Mouse (Mus musculus): Measurements from ENCODE around the gene Dbn1. TPM values are rescaled to one million over a fixed set of nuclear protein-coding genes. Genes with fewer than 3 reads are reported as not detected.
"Not testable (repeated sequence)": the region's sequence is repeated elsewhere in the genome, so short reads cannot be mapped to it uniquely, and the experiment has no call there.

Gene Dbn1
- polyA plus RNA-seq, 1 experiment from 2014 or later = 509 TPM

DNA sequence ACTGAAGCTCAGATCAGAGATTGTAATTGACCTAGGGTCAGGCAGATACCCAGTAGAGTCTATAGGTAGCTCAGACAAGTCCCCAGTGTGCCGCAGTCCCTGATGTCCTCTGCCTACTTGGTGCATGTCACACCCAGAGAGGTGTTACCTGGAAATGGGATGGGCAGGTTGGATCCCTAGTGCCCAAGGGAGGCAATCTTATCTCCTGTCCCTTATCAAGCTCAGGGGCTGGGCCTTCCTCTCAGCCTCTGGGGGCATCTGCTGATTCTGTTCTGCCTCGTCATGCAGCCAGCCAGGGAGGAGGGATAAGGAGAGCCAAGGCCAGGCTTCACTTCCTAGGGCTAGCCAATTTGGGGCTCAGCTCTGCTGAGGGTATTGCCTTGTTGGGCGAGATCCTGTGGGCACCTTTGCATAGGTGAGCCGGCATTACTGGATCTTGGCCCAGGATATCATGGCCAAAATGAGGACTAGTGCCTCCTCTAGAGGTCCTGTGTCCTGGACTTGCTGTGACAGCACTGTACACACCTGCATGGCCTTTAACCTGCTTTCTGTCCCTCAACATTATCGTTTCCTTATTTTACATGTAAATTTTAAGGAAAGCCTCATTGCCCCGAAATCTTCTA is 41.3 kb downstream of the Dbn1 start:
- Histone ChIP-seq H3K4me1 (ENCODE audit: control insufficient read depth, insufficient read depth, low read length) (peaks cover 13% of the 10 kb centered on the region), H3K9me3 (ENCODE audit: control insufficient read depth, low read length) (no peaks in the 10 kb centered on the region), H3K27me3 (ENCODE audit: control insufficient read depth, insufficient read depth, low read length) (no peaks in the 10 kb centered on the region), H3K9ac (replicated peaks; ENCODE audit: low read length) (peak overlapping the region; percentile 86; the same call in 1 of the 2 replicates), H3K36me3 (ENCODE audit: control insufficient read depth, insufficient read depth, low read length) (peaks cover 25% of the 10 kb centered on the region), H3K4me2 (ENCODE audit: low read length) (peak overlapping the region; percentile 89), H3K27ac (replicated peaks; ENCODE audit: low read depth, low read length) (no peak overlapping the region), H3K4me3 (replicated peaks; ENCODE audit: low read depth, low read length) (peak overlapping the region; percentile 82)
- ATAC-seq (ENCODE audit: low FRiP score, low TSS enrichment) = no peak
- 83% methylated on average over 6 of the region's 6 CpGs for WGBS
- no peak for DNase-seq

- Histone ChIP-seq H3K9ac (replicated peaks; ENCODE audit: low read length) (peak overlapping the region; percentile 86), H3K9me3 (ENCODE audit: control insufficient read depth, low read length) (no peaks in the 10 kb centered on the region), H3K4me1 (ENCODE audit: control insufficient read depth, insufficient read depth, low read length) (peaks cover 13% of the 10 kb centered on the region), H3K36me3 (ENCODE audit: control insufficient read depth, insufficient read depth, low read length) (peaks cover 15% of the 10 kb centered on the region), H3K27me3 (ENCODE audit: control insufficient read depth, insufficient read depth, low read length) (no peaks in the 10 kb centered on the region), H3K4me3 (replicated peaks; ENCODE audit: low read depth, low read length) (peak overlapping the region; percentile 82), H3K27ac (replicated peaks; ENCODE audit: low read depth, low read length) (peak overlapping the region; percentile 95), H3K4me2 (ENCODE audit: low read length) (peak overlapping the region; percentile 89)
- ATAC-seq (ENCODE audit: low FRiP score, low TSS enrichment) (no peak), DNase-seq (no peak)
- WGBS = under 1% methylated on average over 66 of the region's 66 CpGs
These were observed 42.4 kb downstream of the Dbn1 start for GRCm38 (mm10) chr13:55445361-55446091.

- Histone ChIP-seq H3K36me3 (ENCODE audit: control insufficient read depth, insufficient read depth, low read length) (peaks cover 9% of the 10 kb centered on the region), H3K4me3 (replicated peaks; ENCODE audit: low read depth, low read length) (peak within 1 kb of the TSS; percentile 82), H3K27ac (replicated peaks; ENCODE audit: low read depth, low read length) (peak within 1 kb of the TSS; percentile 95), H3K4me1 (ENCODE audit: control insufficient read depth, insufficient read depth, low read length) (peaks cover 13% of the 10 kb centered on the region), H3K27me3 (ENCODE audit: control insufficient read depth, insufficient read depth, low read length) (no peaks in the 10 kb centered on the region), H3K4me2 (ENCODE audit: low read length) (peak within 1 kb of the TSS; percentile 89), H3K9me3 (ENCODE audit: control insufficient read depth, low read length) (no peaks in the 10 kb centered on the region), H3K9ac (replicated peaks; ENCODE audit: low read length) (peak within 1 kb of the TSS; percentile 86)
- WGBS = under 1% methylated on average over 34 of the region's 35 CpGs
- DNase-seq = peak; percentile 99
- ATAC-seq (ENCODE audit: low FRiP score, low TSS enrichment) = peak; percentile 96
These were observed 43.0 kb downstream of the Dbn1 start, which contains the start of gene Grk6 for GRCm38 (mm10) chr13:55444937-55445315. Gene Grk6 (plus strand): TSS chr13:55445072.

- WGBS = under 1% methylated on average over 33 of the region's 33 CpGs
- Histone ChIP-seq H3K9ac (replicated peaks; ENCODE audit: low read length) (peak overlapping the region; percentile 62), H3K4me3 (replicated peaks; ENCODE audit: low read depth, low read length) (peak overlapping the region; percentile 82), H3K27me3 (ENCODE audit: control insufficient read depth, insufficient read depth, low read length) (no peaks in the 10 kb centered on the region), H3K36me3 (ENCODE audit: control insufficient read depth, insufficient read depth, low read length) (peaks cover 4% of the 10 kb centered on the region), H3K27ac (replicated peaks; ENCODE audit: low read depth, low read length) (peak overlapping the region; percentile 95), H3K4me2 (ENCODE audit: low read length) (peak overlapping the region; percentile 89), H3K9me3 (ENCODE audit: control insufficient read depth, low read length) (no peaks in the 10 kb centered on the region), H3K4me1 (ENCODE audit: control insufficient read depth, insufficient read depth, low read length) (peaks cover 13% of the 10 kb centered on the region)
- ATAC-seq (ENCODE audit: low FRiP score, low TSS enrichment) (peak; percentile 79), DNase-seq (no peak)
These were observed 43.5 kb downstream of the Dbn1 start for GRCm38 (mm10) chr13:55444286-55444936.

GRCm38 (mm10) chr13:55443799-55444285 is 44.1 kb downstream of the Dbn1 start:
- 42% methylated on average over 9 of the region's 9 CpGs for WGBS
- Histone ChIP-seq H3K27me3 (ENCODE audit: control insufficient read depth, insufficient read depth, low read length) (no peaks in the 10 kb centered on the region), H3K36me3 (ENCODE audit: control insufficient read depth, insufficient read depth, low read length) (no peaks in the 10 kb centered on the region), H3K9ac (replicated peaks; ENCODE audit: low read length) (peak overlapping the region; percentile 62), H3K4me3 (replicated peaks; ENCODE audit: low read depth, low read length) (peak overlapping the region; percentile 82), H3K4me1 (ENCODE audit: control insufficient read depth, insufficient read depth, low read length) (peaks cover 13% of the 10 kb centered on the region), H3K4me2 (ENCODE audit: low read length) (peak overlapping the region; percentile 89), H3K9me3 (ENCODE audit: control insufficient read depth, low read length) (no peaks in the 10 kb centered on the region), H3K27ac (replicated peaks; ENCODE audit: low read depth, low read length) (peak overlapping the region; percentile 95)
- no peak for DNase-seq
- ATAC-seq (ENCODE audit: low FRiP score, low TSS enrichment) = no peak

- H3K4me2 ChIP-seq (ENCODE audit: low read length); H3K27ac ChIP-seq (replicated peaks; ENCODE audit: low read depth, low read length); H3K4me3 ChIP-seq (replicated peaks; ENCODE audit: low read depth, low read length); H3K9ac ChIP-seq (replicated peaks; ENCODE audit: low read length); H3K9me3 ChIP-seq (ENCODE audit: control insufficient read depth, low read length); H3K4me1 ChIP-seq (ENCODE audit: control insufficient read depth, insufficient read depth, low read length); H3K36me3 ChIP-seq (ENCODE audit: control insufficient read depth, insufficient read depth, low read length); H3K27me3 ChIP-seq (ENCODE audit: control insufficient read depth, insufficient read depth, low read length); ATAC-seq (ENCODE audit: low FRiP score, low TSS enrichment); DNase-seq: not testable (repeated sequence)
- 92% methylated on average over 14 of the region's 15 CpGs for WGBS
These were observed 50.7 kb downstream of the Dbn1 start for GRCm38 (mm10) chr13:55437111-55437629.

DNA sequence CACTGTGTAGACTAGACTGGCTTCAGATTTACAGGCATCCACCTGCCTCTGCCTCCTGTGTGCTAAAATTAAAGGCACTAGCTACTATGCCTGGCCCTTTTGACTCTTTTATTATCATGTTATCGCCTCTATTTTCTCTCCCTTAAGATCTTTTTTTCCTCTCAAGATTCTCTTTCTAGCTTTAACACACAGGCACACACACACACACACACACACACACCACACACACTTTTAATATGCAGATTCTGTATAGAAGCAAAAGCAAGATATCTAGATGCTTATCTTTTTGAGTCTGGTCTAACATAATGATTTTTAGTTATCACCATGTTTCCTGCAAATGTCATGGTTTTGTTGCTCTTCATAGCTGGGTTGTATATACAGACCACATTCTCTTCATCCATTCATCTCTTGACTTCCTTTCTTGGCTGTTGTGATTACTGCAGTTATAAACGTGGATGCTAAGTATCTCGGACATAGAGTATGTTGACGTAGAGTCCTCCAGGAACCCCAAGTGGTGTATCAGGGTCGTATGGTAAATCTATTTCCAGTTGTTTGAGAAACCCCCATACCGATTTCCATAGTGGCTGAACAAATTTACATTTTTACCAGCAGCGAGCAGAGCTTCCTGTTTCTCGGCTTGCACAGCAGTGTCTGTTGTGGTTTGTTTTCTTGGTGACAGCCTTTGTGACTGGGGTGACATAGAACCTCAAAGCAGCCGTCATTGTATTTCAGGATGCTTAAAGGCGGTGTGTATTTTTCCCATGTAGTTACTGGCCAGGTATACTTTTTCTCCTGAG is 55.8 kb downstream of the Dbn1 start:
- Histone ChIP-seq H3K4me3 (replicated peaks; ENCODE audit: low read depth, low read length) (no peak overlapping the region), H3K27ac (replicated peaks; ENCODE audit: low read depth, low read length) (no peak overlapping the region), H3K4me2 (ENCODE audit: low read length) (no peak overlapping the region), H3K9ac (replicated peaks; ENCODE audit: low read length) (no peak overlapping the region), H3K36me3 (ENCODE audit: control insufficient read depth, insufficient read depth, low read length) (no peaks in the 10 kb centered on the region), H3K9me3 (ENCODE audit: control insufficient read depth, low read length) (no peaks in the 10 kb centered on the region), H3K27me3 (ENCODE audit: control insufficient read depth, insufficient read depth, low read length) (no peaks in the 10 kb centered on the region), H3K4me1 (ENCODE audit: control insufficient read depth, insufficient read depth, low read length) (no peaks in the 10 kb centered on the region)
- WGBS = 77% methylated on average over 10 of the region's 10 CpGs
- no peak for ATAC-seq (ENCODE audit: low FRiP score, low TSS enrichment)
- DNase-seq = no peak

- Histone ChIP-seq H3K4me1 (ENCODE audit: control insufficient read depth, insufficient read depth, low read length) (no peaks in the 10 kb centered on the region), H3K27ac (replicated peaks; ENCODE audit: low read depth, low read length) (no peak overlapping the region), H3K4me2 (ENCODE audit: low read length) (no peak overlapping the region), H3K9ac (replicated peaks; ENCODE audit: low read length) (no peak overlapping the region), H3K27me3 (ENCODE audit: control insufficient read depth, insufficient read depth, low read length) (no peaks in the 10 kb centered on the region), H3K9me3 (ENCODE audit: control insufficient read depth, low read length) (no peaks in the 10 kb centered on the region), H3K36me3 (ENCODE audit: control insufficient read depth, insufficient read depth, low read length) (no peaks in the 10 kb centered on the region), H3K4me3 (replicated peaks; ENCODE audit: low read depth, low read length) (no peak overlapping the region)
- 82% methylated on average over 2 of the region's 2 CpGs for WGBS
- no peak for DNase-seq
- no peak for ATAC-seq (ENCODE audit: low FRiP score, low TSS enrichment)
These were observed 57.3 kb downstream of the Dbn1 start for GRCm38 (mm10) chr13:55430566-55430965.

Data from midbrain, embryonic 14.5 days (tissue).